Mouse (Mus musculus) right cerebral cortex, postnatal 4 days (tissue): Measurements from ENCODE around the gene Wfdc18.

Source experiments
- DNase-seq: peaks from one replicate; pipeline ENCODE4 v3.0.0-alpha.2; 2022

Gene Wfdc18

DNA sequence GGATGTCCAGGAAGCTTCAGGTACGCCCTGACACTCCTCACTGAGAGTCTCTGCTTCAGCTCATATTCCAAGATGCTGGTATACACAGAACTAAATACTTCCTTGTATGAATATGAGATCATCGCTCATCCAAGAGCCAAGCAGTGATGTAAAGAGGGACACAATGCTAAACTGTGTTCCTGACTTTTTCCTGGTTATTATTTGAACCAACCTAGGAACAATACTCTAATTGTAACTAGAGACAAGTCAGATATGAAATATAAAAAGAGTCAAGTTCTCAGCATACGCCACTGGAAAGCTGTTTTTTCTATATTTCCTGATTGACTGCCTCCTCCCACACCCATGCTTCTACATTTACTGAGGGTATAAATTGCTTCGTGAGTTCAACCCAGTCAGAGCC, at the start of gene Wfdc18:
Gene Wfdc18 (plus strand): TSS at position 301 of the 400 bp plus-strand sequence.
- no peak for DNase-seq

DNA sequence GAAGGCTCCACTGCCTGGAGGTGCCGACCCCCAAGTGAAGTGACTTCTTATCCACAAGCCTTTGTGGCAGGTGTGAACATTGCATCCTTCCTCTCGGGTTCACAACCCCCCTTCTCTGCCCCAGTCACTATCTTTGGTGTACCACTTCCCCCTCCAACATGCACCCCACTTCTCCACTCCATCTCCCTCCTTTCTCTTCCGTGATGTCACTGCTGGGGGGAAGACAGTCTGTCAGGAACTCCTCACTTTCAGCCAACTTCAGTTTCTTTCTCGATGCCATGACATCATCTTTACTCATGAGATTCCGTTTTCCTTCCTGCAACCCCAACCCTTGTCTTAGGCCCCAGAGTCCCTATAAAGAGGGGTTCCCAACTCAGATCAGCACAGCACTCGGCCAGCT, 46.6 kb upstream of the Wfdc18 start, which contains the start of gene Ccl4:
Gene Ccl4 (plus strand): TSS at position 381 of the 400 bp plus-strand sequence.
- DNase-seq = no peak

DNA sequence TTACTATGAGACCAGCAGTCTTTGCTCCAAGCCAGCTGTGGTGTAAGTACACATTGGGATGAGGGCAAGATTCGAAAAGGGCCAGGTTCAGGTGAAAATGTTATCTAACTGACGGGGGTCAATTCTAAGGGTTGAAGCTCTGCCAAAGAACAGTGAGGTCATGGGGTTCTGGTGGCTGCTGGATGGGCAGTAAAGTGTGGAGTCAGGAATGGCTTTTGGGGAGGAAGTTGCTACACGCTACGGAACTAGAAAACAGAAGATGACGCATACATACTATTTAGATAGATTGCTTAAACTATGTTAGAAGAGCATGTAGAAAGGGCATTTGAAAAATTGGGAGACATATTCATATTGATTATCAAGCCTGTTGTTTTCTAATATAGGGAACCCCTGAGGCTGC, 45.3 kb upstream of the Wfdc18 start:
- DNase-seq = no peak

GRCm38 (mm10) chr11:83671743-83672142, 37.1 kb upstream of the Wfdc18 start:
- DNase-seq = no peak

- no peak for DNase-seq
Measured at GRCm38 (mm10) chr11:83675665-83676064, 33.1 kb upstream of the Wfdc18 start.

DNA sequence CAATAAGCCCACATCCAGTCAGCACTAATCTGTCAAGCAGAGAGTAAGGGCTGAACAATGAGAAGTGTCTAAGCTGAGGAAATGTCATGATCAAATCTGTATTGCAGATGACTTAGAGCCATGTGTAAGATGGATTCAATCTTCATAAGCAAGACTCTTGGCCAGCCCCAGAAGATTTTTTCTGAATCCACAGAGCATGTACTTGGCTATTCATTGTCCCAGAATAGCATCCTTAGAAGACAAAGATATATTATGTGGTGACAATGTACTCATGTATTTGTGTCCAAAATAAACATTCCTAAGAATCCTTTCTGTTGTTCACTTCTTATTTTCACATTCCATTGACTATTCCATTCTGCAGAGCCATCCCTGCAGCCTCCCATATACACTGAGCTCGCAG, 18.9 kb upstream of the Wfdc18 start:
- no peak for DNase-seq

GRCm38 (mm10) chr11:83692008-83692407, 16.8 kb upstream of the Wfdc18 start:
- no peak for DNase-seq

DNA sequence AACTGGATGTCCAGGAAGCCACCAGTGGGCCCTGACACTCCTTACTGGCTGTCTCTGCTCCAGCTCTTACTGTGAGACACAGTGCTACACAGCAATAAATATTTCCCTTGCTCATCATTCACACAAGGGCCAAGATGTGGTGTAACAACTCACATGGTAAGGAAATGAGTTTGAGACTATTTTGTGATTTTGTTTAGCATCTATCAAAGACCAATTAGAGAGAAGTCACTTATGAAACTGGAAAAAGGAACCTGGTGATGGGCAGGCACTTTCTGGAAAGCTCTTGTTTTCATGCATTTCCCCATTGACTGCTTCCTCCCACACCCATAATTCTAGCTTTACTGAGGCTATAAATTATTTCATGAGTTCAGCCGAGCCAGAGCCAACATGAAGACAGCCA, 5.1 kb upstream of the Wfdc18 start, which contains the start of gene Wfdc17:
Gene Wfdc17 (plus strand): TSS at position 287 of the 400 bp plus-strand sequence.
- DNase-seq = no peak

DNA sequence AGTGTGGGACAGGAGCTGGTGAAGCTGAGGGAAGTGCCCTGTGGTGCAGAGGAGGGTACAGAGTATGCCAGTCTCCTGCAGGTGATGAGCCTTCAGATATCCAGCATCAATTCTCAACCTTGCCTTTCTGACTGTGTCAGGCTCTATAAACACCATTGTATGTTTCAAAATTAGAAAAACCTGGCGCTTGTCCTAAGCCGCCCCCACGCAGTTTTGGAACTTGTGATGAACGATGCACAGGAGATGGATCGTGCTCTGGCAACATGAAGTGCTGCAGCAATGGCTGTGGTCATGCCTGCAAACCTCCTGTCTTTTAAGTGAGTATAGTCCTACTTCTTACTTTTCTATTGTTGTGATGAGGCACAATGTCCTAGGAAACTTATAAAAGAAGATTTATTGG, 868 bp downstream of the Wfdc18 start:
- DNase-seq = no peak

GRCm38 (mm10) chr11:83712671-83713070, 3.9 kb downstream of the Wfdc18 start:
- DNase-seq = no peak

DNA sequence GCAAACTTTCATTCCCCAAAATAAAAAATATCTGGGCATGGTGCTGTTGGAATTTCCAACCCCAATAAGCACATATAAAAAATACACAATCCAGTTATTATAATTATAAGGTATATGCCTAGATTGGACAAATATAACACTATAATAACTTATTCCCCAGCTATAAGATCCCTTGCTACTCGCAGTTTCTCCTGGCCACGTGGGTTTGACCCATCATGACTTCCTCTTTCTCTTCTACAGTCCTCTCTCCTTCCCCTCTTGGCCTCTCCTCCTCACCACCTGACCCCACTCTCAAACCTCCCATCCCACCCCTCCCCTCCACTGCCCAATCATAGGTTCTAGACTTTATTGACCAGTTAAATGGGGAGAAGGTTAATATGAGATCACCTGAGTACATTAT, 5.1 kb downstream of the Wfdc18 start:
- no peak for DNase-seq

DNA sequence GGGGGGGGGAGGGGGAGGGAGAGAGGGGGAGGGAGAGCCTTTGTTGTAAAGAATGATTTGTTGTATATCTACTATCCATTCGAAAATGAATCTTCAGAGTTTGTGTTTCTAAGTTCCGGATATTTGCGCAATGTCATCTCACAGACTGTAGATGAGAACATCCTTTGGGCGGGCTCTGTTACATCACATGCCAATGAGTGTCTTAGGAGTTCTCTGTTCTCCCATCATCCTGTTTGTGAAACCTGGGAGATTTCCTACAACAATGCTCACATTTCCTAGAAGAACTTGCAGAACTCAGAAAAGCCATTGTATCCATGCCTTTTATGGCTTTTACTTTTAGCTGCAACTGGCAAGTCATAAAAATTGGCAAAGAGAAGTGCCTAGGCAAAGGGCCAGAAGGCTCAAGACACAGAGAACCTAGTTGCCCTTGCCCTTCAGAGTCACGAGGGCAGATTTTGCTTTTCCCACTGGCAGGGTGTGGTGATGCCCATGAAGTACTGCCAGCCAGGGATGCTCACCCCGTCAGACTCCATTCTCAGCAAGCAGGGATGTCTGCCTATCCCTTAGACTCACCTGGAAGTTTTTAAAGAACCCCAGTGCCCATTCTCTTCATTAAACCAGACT, 8.3 kb downstream of the Wfdc18 start:
- DNase-seq = no peak

- no peak for DNase-seq
Measured at GRCm38 (mm10) chr11:83720766-83721165, 12.0 kb downstream of the Wfdc18 start.

DNA sequence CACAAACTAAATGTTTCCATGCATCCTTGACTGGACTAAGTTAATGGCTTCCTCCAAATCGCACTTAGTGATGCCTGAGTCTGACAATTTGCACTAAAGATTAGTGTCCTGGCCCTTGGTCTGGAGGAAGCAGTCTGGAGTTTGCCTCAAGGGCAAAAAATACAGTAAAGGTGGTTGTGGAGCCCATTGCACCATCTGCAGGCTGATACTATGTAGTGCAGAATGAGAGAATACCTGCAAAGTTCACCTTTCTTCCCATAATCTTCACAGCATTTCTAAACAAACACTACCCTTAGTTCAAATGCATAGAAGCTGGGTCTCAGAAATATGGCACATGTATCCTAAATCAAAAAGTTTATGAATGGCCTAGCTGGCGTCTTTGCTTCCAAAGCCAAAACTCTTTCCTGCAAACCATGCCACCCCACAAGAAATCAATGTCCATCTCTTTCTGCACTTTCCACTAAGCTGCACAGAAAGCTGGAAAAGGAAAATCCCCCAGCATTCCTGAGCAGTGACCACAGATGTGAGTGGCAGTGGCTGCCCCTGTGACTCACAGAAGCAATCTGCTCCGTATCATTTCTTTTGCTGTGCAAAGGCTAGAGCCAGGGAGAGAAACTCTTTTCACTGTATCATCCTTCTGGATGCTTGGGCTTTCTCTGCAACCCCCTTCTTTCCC, 20.1 kb downstream of the Wfdc18 start:
- no peak for DNase-seq

DNA sequence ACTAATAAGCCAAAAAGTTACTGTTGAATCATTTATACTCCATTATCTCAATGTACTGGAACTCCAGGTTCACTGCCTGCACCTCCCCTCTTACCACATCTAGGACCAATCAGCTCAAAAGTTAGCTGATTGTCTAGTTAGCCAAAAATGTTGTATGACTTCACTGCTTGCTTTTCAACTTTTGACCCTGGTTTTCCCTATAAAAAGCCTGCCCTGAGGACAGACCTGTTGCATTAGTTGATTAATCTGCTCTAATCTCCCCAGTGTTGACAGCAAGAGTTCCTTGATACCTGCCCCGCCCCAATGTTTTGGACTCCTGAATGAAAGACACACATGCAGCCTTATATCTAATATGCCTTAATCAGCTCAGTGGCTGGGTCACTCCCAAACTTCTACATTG, 22.3 kb downstream of the Wfdc18 start:
- no peak for DNase-seq

DNA sequence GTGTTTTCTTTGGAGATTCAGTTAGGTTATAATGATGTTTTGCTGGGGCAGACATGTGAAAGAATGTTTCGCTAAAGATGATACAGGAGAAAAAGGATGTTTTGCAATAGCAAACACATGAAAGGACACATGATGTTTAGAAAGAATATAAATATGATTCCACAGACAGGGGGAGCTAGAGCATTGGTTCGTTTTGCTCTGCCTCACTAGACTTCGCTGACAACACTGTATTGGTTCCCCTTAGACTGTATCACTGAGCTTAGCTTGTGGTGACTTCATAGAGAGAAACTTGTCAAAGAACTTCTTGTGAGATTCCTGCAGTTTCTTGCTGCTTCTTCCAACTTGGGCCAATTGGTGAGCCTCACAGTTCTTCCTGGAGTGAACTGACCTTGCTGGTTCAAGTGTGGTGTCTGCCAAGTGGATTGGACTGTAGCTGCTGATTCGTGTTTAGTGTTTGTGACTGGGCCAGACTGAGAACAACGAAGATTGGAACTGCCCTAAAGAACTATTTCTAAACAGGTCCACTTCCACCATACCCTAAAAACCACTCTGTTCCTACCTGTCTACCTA, 24.3 kb downstream of the Wfdc18 start:
- no peak for DNase-seq

GRCm38 (mm10) chr11:83734215-83734614, 25.4 kb downstream of the Wfdc18 start:
- DNase-seq = no peak

GRCm38 (mm10) chr11:83735881-83736280, 27.1 kb downstream of the Wfdc18 start:
- DNase-seq = no peak

DNA sequence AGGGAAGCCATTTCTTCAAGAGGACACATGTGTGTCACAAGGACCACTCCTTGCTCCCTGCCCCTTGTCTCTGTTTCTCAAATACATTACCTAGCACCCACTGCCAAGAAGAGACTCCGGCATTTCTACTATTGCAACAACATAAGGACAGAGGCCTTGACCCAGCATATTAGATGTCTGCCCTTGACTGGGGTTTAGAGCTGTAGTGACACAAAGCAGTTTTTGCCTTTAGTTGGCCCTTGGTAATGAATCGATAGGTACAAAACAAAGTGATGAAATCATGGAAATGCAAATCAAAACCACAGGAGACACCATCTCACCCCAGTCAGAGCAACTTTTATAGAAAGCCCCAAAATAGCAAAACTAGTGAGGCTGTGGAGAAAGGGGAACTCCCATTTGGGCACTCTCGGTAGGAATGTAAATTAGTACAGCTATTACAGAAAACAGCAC, 28.3 kb downstream of the Wfdc18 start:
- DNase-seq = no peak

DNA sequence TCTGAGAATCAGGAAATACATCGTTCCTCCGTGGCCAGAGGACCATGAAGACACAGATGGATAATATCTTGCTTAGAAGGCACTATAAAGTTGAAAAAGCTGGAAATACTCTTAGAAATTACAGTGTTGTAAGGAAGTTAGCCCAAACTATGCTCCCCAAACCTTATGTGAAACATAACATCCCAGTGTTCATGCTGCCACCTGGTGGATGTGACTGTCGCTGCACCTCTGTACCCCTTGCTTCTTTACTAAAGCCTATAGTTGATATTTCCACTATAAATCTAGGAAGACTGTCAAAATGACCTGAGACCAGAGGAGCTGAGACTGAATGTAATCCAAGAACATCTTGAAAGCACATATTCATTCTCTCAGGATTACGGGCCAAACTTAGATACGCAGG, 30.4 kb downstream of the Wfdc18 start:
- peak; percentile 87 for DNase-seq

DNA sequence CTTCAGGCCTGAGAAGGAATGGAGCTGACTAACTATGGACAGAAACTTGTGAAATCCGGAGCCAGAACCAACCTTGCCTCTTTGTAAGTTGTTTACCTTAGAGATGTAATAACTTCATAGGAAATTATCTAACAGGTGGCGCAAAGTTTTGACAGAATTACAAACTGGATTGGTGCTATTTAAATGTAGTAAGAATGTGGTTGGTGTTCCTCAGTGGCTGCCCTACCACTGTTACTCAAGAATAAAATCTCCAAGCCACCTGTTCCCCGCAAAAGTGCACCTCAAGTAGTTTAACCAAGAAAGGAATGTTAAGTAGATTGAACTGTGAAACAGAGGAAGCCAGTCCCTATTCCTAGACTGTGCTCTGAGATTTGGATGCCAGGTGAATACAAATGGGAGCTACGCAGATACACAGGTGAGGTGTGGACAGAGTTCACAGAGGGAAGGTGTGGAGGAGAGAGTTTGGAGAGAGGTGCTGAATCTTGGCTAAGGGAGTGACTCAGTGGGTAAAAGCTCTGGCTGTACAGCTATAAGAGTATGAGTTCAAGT, 31.7 kb downstream of the Wfdc18 start:
- DNase-seq = no peak

DNA sequence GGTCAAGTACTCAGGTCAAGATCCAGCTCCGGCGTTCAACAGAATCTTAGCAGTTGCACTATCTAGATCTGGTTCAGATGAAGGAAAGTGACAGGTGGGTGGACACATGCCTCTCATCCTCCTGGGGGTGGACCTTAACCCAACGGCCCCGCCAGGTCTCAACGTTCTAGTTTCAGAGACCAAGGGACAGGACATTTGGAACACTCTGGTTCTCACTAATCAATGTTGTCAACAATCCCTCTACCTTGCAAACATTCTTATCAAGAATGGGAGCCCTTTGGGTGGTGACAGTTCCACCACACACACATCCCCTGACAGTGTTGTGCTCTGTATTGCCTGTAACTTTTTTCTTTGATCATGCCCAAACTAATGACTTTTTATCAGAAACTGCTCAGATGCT, 33.0 kb downstream of the Wfdc18 start:
- no peak for DNase-seq

GRCm38 (mm10) chr11:83742731-83743355, 34.0 kb downstream of the Wfdc18 start:
- no peak for DNase-seq

- no peak for DNase-seq
Measured at GRCm38 (mm10) chr11:83743525-83743924, 34.7 kb downstream of the Wfdc18 start.
